29 mouse cellular contexts compared by ENCODE assay signal in genomic region chr8:95871690-95872089, GRCm38 (mm10).
"Had no signal": no experiment of that assay in that cellular context is flagged by ENCODE, and none has a peak within 500 bp of the region (broad histone marks: within the 10 kb centered on the region; RNA-seq: fewer than 3 reads in every experiment).

No protein-coding gene starts in this region.

- H3K4me3 ChIP-seq: heart, embryonic 12.5 days; heart, embryonic 13.5 days; heart, embryonic 15.5 days; hindbrain, embryonic 10.5 days; hindbrain, embryonic 12.5 days; hindbrain, embryonic 13.5 days; hindbrain, embryonic 15.5 days; intestine, embryonic 15.5 days; kidney, embryonic 15.5 days; layer of hippocampus, adult 2 months; left cerebral cortex, adult 2 months had no signal

- DNase-seq: heart, postnatal 14 days; heart, postnatal 36 days; heart, postnatal 4 days; kidney, adult 11 months; kidney, adult 18-20 months; kidney, adult 2 months; kidney, adult 8-10 months; kidney, adult 9 months; kidney, postnatal 10 days; kidney, postnatal 14 days; kidney, postnatal 25 days; kidney, postnatal 36 days; kidney, postnatal 4 days; layer of hippocampus, adult 9-11 months; layer of hippocampus, postnatal 36 days had no signal

- H3K4me1 ChIP-seq: heart, embryonic 12.5 days; heart, embryonic 13.5 days; heart, embryonic 15.5 days; hindbrain, embryonic 10.5 days; hindbrain, embryonic 12.5 days; hindbrain, embryonic 13.5 days; hindbrain, embryonic 15.5 days; intestine, embryonic 15.5 days; kidney, embryonic 15.5 days had no signal

- H3K27ac ChIP-seq: heart, embryonic 13.5 days; heart, embryonic 15.5 days; hindbrain, embryonic 10.5 days; hindbrain, embryonic 12.5 days; hindbrain, embryonic 13.5 days; hindbrain, embryonic 14.5 days; hindbrain, embryonic 15.5 days; hindbrain, postnatal 0 days; intestine, embryonic 15.5 days; kidney, embryonic 15.5 days; kidney, postnatal 0 days; layer of hippocampus, adult 2 months; left cerebral cortex, adult 2 months had no signal

- H3K9me3 ChIP-seq: heart, embryonic 13.5 days; heart, embryonic 15.5 days; hindbrain, embryonic 10.5 days; hindbrain, embryonic 12.5 days; hindbrain, embryonic 13.5 days; hindbrain, embryonic 15.5 days; intestine, embryonic 15.5 days; kidney, embryonic 15.5 days had no signal

- H3K27me3 ChIP-seq: heart, embryonic 12.5 days; heart, embryonic 13.5 days; heart, embryonic 15.5 days; hindbrain, embryonic 12.5 days; hindbrain, embryonic 13.5 days; hindbrain, embryonic 15.5 days; intestine, embryonic 15.5 days; kidney, embryonic 15.5 days had no signal
